Mouse (Mus musculus) E14TG2a.4 (cell line): ENCODE measurements around the gene Il27ra.
"Not testable (repeated sequence)": the region's sequence is repeated elsewhere in the genome, so short reads cannot be mapped to it uniquely, and the experiment has no call there.

Experiments used
- H3K27me3 ChIP-seq: 2 replicates; pipeline ENCODE4 v1.6.1; 2014; ENCODE audit warnings: low read length, control low read depth; ENCODE audit not compliant: insufficient read depth
- H3K36me3 ChIP-seq: 2 replicates; pipeline ENCODE4 v1.6.1; 2014; ENCODE audit warnings: low read length, control low read depth; ENCODE audit not compliant: insufficient read depth
- H3K4me1 ChIP-seq: replicated peaks from 2 replicates; pipeline ENCODE4 v1.6.1; 2014; ENCODE audit warnings: low read depth, low read length, control low read depth
- H3K4me3 ChIP-seq: replicated peaks from 2 replicates; pipeline ENCODE4 v1.5.1; 2014; ENCODE audit warnings: mild to moderate bottlenecking, low read length
- H3K9me3 ChIP-seq: 2 replicates; pipeline ENCODE4 v1.6.1; 2014; ENCODE audit warnings: low read length, control low read depth
- CTCF ChIP-seq: conservative IDR thresholded peaks from 2 replicates; pipeline ENCODE4 v1.5.1; 2014; ENCODE audit warnings: low read length
- NANOG ChIP-seq: IDR thresholded peaks from 2 replicates; pipeline ENCODE4 v1.6.1; 2014; ENCODE audit warnings: borderline replicate concordance, low read length, mixed read lengths
- POU5F1 ChIP-seq: IDR thresholded peaks from 2 replicates; pipeline ENCODE4 v1.6.1; 2014; ENCODE audit warnings: low read length, borderline replicate concordance

Gene Il27ra

DNA sequence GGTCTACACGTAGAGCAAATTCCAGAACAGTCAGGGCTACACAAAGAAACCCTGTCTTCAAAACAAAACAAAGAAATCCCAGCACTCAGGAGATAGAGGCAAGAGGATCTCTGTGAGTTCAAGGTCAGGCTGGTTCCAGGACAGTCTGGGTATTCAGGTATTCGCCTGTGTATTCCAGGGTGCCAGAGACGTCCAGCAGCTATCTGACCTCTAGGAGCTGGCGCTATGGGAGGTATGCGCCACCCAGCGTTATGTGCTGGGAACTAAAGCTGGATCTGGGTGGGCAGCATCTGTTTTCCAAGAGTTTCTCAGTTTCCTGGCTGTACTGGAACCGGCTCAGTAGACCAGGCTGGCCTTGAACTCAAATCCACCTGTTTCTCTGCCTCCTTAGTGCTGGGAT lies 34.0 kb downstream of the Il27ra start:
- Histone ChIP-seq H3K9me3 (no peaks in the 10 kb centered on the region), H3K36me3 (peaks cover 1% of the 10 kb centered on the region), H3K4me3 (no peak overlapping the region), H3K27me3 (peaks cover 36% of the 10 kb centered on the region), H3K4me1 (peaks cover 71% of the 10 kb centered on the region)
- TF ChIP-seq POU5F1 (no peak), CTCF (peak; percentile 38), NANOG (no peak)

DNA sequence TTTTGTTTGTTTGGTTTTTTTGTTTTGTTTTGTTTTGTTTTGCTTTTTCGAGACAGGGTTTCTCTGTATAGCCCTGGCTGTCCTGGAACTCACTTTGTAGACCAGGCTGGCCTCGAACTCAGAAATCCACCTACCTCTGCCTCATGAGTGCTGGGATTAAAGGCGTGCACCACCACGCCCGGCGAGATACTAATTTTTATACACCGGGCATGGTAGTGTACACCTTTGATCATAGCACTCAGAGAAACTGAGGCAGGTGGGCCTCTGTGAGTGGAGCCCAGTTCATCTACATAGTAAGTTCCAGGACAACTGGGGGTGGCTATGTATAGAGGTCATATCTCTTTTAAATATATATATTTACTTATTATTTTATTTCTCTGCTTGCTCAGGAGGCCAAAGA lies 36.9 kb downstream of the Il27ra start:
- not testable (repeated sequence) for H3K9me3 ChIP-seq, H3K4me3 ChIP-seq
- Histone ChIP-seq H3K4me1 (peaks cover 74% of the 10 kb centered on the region), H3K36me3 (peaks cover 23% of the 10 kb centered on the region), H3K27me3 (peaks cover 23% of the 10 kb centered on the region)

DNA sequence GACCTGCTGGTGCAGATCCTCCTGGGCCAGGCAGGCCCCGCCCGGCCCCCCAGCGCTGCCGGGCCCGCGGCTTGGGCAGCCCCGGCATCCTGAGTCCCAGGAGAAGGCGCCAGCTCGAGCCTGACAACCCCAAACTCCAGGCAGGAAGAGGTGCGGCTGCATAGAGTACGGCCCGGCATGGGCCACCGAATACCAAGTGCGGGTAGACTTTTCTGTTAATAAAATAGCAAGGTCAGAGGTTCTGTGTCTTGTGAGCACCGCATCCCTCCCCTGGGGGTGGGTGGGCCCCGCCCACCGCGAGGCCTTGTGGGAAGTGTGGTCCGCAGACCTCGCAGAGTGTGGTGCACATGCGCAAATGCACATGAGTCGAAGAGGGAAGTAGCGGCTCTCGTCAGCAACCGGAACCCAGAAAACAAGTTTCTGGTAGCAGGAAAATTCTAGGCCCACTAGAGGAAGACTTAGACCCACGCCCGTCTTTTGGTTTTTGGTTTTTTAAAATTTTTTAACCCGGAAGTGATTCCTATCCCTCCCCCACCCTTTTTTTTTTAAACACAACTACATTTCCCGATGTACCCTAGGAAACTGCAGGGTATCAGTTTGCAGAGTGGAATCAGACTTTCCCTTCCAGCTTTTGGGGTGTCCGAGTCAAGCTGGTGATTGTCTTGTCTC lies 37.7 kb downstream of the Il27ra start:
- Histone ChIP-seq H3K27me3 (peaks cover 19% of the 10 kb centered on the region), H3K9me3 (no peaks in the 10 kb centered on the region), H3K36me3 (peaks cover 31% of the 10 kb centered on the region), H3K4me3 (peak overlapping the region; percentile 80), H3K4me1 (peaks cover 71% of the 10 kb centered on the region)
- TF ChIP-seq POU5F1 (no peak), NANOG (no peak), CTCF (no peak)

DNA sequence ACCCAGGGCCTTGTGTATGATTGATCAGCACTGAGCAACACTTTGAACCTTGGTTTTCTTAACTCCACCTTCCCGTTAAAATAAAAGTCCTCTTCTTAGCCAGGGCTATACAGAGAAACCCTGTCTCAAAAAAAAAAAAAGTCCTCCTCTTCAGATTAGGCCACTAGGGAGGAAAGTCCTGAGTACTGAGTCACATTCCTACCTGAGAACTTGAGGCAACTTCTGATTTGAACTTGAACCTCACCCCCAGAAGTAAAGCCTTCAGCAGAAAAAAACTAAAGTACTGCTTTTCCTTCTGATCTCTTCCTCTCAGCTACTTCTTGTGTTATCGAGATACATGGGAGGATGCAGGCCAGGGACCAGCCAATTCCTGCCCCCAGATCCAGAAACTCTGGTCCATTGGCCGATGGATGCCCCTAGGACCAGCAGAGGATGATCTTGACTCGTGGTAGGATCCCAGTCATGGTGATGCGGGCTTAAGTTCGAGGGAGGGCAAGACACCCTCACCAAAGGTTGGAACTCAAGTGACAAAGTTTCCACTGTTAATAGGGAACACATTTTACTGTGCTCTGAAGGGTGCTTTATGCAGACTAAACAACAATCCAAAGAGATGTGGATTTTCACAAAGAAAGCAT lies 38.7 kb downstream of the Il27ra start:
- peaks cover 74% of the 10 kb centered on the region for H3K4me1 ChIP-seq
- H3K4me3 ChIP-seq: peak overlapping the region; percentile 80
- peaks cover 41% of the 10 kb centered on the region for H3K36me3 ChIP-seq
- no peaks in the 10 kb centered on the region for H3K9me3 ChIP-seq
- H3K27me3 ChIP-seq: peaks cover 23% of the 10 kb centered on the region
- TF ChIP-seq NANOG: no peak
- no peak for TF ChIP-seq CTCF
- TF ChIP-seq POU5F1: no peak

DNA sequence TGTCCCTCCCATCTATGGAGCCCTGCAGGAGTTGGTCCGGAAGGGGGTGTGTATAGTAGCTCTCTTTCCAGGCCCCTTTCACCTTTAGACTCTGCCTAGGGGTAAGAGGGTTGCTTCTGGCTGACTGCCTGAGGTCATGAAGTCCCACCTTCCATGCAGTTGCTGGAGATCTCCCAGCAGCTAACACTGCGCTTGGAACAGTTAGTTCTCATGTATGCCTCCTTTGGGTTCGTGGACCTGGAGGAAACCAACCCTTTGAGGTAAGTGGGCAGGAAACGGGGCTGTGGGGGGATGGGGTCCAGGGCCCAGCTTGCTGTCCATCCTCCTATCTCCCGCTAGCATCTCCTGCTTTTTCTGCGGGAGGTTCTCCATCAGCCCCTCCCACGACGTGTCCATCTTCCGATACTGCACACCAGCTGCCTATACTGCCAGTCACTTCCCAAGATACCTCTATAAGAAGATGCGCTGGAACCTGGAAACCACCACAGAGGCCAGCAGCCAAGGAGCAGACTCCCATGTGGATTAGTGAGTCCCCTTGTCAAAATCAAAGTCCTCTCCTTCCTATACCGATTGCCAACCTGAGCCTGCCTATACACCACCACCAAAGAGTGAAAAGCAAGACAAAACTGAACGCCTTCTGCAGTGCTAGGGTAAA lies 39.3 kb downstream of the Il27ra start:
- H3K4me3 ChIP-seq: no peak overlapping the region
- TF ChIP-seq NANOG (no peak), CTCF (no peak), POU5F1 (no peak)

DNA sequence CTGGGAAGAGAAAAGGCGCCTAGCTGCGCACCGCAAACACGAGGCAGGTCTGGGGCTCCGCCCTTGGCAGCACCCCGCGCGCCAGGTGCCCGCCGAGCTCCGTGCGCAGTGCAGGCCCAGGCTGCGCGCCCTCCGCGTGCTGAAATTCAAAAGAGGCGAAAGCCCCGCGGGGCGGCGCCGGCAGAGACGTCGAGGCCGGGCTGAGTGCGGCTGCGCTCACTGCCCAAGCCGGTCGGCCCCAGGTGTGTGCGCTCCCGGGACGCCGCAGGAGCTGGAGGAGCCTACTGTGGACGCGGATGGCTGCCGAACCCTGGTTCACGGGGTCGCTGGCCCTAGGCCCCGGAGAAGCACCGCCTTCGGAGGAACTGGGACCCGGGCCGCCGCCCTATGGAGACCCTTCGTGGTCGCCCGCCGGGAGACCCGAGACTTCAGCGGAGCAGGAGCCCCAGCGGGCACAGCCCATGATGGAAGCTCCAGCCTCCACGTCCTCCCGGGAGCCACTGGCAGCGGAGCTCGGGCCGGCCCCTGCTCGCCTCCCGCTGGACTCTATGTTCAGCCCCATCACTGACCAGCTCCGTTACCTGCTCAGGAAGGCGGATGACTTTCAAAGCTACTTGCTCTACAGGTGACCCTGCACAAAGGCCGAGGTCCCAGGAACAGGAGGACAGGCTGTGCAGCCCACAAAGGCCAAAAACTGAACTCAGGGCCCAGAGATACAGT lies 40.9 kb downstream of the Il27ra start, which contains the start of gene 1700067K01Rik:
1700067K01Rik (plus strand) TSS at position 222 of the 720 bp plus-strand sequence.
- H3K9me3 ChIP-seq: no peaks in the 10 kb centered on the region
- no peak for TF ChIP-seq NANOG
- TF ChIP-seq CTCF: no peak
- no peak for TF ChIP-seq POU5F1
- peak within 1 kb of the TSS; percentile 76 for H3K4me3 ChIP-seq
- peaks cover 41% of the 10 kb centered on the region for H3K36me3 ChIP-seq
- H3K4me1 ChIP-seq: peaks cover 61% of the 10 kb centered on the region
- peaks cover 24% of the 10 kb centered on the region for H3K27me3 ChIP-seq

More for the DNA sequence above, 39.3 kb downstream of the Il27ra start:
- H3K36me3 ChIP-seq: peaks cover 41% of the 10 kb centered on the region
- peaks cover 69% of the 10 kb centered on the region for H3K4me1 ChIP-seq
- peaks cover 23% of the 10 kb centered on the region for H3K27me3 ChIP-seq
- H3K9me3 ChIP-seq: no peaks in the 10 kb centered on the region

DNA sequence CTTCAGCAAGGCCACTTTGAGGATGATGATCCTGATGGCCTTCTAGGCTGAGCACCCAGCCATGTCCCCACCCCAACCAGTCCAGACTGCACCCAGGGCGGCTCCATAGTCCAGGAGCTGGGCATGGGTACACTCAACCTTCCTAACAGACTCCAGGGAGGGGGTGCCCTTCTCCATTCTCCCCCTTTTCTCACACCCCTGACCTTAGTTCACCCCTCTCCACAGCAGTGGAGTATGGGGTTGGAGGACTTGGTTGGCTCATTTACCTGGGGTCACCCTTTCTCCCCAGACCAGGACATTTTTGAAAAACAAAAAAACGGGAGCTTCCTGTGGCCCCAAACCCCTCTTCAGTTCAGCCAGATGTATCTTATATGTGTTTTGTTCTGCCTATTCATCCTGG lies 42.6 kb downstream of the Il27ra start:
- TF ChIP-seq POU5F1 (no peak), NANOG (no peak), CTCF (no peak)
- Histone ChIP-seq H3K27me3 (peaks cover 38% of the 10 kb centered on the region), H3K36me3 (peaks cover 44% of the 10 kb centered on the region), H3K9me3 (no peaks in the 10 kb centered on the region), H3K4me3 (peak overlapping the region; percentile 86; the same call in 1 of the 2 replicates), H3K4me1 (peaks cover 64% of the 10 kb centered on the region)

DNA sequence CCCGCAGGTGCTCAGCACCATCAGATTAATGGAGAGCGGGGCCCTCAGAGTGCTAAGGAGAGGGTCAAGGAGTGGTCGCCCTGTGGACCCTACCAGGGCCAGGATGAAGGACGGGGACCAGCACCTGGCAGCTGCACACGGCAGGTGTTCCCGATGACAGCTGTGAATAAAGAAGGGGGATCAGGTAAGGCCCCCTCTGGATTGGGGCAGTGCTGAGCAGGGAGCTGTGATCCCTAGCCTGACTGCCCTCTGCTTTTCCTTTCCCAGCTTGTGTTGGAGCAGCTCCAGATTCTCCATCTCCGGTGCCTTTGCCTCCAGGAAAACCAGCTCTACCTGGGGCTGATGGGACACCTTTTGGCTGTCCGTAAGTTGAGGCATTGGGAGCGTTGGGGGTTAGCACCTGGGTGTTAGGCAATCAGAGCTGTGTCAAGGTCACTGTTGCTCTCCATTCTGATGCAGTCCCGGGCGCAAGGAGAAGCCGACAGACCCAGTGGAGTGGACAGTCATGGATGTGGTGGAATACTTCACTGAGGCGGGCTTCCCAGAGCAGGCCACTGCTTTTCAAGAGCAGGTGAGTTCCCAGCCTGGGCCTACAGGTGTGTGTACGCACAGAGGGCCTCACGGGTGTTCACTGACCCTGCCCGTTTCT lies 43.2 kb downstream of the Il27ra start:
- Histone ChIP-seq H3K4me3 (peak overlapping the region; percentile 86), H3K27me3 (peaks cover 42% of the 10 kb centered on the region), H3K36me3 (peaks cover 50% of the 10 kb centered on the region), H3K4me1 (peaks cover 61% of the 10 kb centered on the region), H3K9me3 (no peaks in the 10 kb centered on the region)
- TF ChIP-seq POU5F1: no peak
- TF ChIP-seq CTCF: no peak
- no peak for TF ChIP-seq NANOG
